Mouse (Mus musculus): ENCODE results near the gene Olfr1360.

Gene Olfr1360

GRCm38 (mm10) chr13:21663286-21663685 lies 13.9 kb downstream of the Olfr1360 start, which contains the start of gene Olfr1361:
TSS of gene Olfr1361 (minus strand) at chr13:21663386.
- DNase-seq (ENCODE audit: low spot score in 2 of 2), result no peak

GRCm38 (mm10) chr13:21642418-21642817 lies 34.8 kb downstream of the Olfr1360 start, which contains the start of gene Olfr11:
TSS of gene Olfr11 (minus strand) at chr13:21642518.
- DNase-seq (ENCODE audit: low spot score in 2 of 2), result no peak

Data from spleen, postnatal 14 days (tissue).